ENCODE assay signal across 16 mouse cellular contexts in the genomic region with DNA sequence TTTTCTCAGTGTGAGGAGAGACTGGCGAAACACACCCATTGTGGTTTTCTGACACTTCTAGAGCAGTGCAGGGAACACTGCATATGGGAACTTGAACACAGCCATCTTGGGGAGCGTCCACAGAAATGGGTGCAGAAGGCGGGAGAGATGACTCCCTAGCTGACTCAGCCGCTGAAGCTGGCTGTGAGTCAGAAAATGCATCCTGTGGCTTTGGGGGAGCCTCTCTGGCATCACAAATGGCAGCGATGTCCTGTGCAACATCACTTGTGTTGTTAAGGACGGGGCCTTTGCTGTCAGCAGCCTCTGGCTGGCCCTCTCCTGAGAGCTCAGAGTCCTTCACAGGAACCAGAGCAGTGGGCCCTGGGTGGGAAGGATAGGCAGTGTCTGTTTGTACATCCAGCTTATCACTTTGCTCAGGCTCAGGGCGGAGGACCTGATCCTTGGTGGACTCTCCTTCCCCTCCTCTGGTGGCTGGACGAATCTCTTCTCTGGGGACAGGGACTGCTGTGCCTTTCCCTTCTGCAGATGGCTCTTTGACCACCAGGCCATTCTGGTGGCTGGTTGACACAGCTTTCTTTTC.
A peak's percentile ranks its signal among the peaks of the same experiment; 100 is the strongest.
DNase-seq lines count a peak whose midpoint lies in the region; ATAC-seq lines count a peak whose summit lies in the region.
"Had no signal": no experiment of that assay in that cellular context is flagged by ENCODE, and none has a peak within 500 bp of the region (broad histone marks: within the 10 kb centered on the region; RNA-seq: fewer than 3 reads in every experiment).

No protein-coding gene starts in this region.

- peaks cover 5% of the 10 kb centered on the region; the same call in 1 of the 2 replicates for H3K4me1 ChIP-seq in heart, embryonic 12.5 days (replicated peaks)
- peaks cover 14% of the 10 kb centered on the region for H3K4me1 ChIP-seq in limb, embryonic 10.5 days

- H3K9me3 ChIP-seq in heart, embryonic 12.5 days (replicated peaks), result no peaks in the 10 kb centered on the region
- H3K9me3 ChIP-seq in limb, embryonic 10.5 days (replicated peaks), result no peaks in the 10 kb centered on the region
- H3K9me3 ChIP-seq: hindbrain, embryonic 10.5 days; kidney, embryonic 15.5 days; limb, embryonic 12.5 days had no signal

- no peak for ATAC-seq in heart, embryonic 12.5 days (ENCODE audit: insufficient number of reproducible peaks, low FRiP score)
- ATAC-seq in CD4-positive, CD25-positive, alpha-beta regulatory T cell, adult 4 months, result peak; percentile 2
- 0 out of 2 replicates have a peak, but pooled peaks have one; percentile 4 for ATAC-seq in megakaryocyte, adult 5-6 weeks (ENCODE audit: poor library complexity, severe bottlenecking)
- ATAC-seq in cerebellum, adult (ENCODE audit: insufficient number of reproducible peaks, low FRiP score, low TSS enrichment), result no peak

- H3K36me3 ChIP-seq in heart, embryonic 12.5 days, result no peaks in the 10 kb centered on the region
- H3K36me3 ChIP-seq in limb, embryonic 10.5 days, result no peaks in the 10 kb centered on the region
- H3K36me3 ChIP-seq: hindbrain, embryonic 10.5 days; kidney, embryonic 15.5 days; limb, embryonic 12.5 days had no signal

- no peak overlapping the region for H3K4me3 ChIP-seq in heart, embryonic 12.5 days
- H3K4me3 ChIP-seq in limb, embryonic 10.5 days, result no peak overlapping the region
- H3K4me3 ChIP-seq: erythroblast, embryonic 14.5 days; hindbrain, embryonic 10.5 days; kidney, embryonic 15.5 days; limb, embryonic 12.5 days had no signal

- H3K27me3 ChIP-seq in heart, embryonic 12.5 days (replicated peaks), result peaks cover 37% of the 10 kb centered on the region
- H3K27me3 ChIP-seq in limb, embryonic 10.5 days (ENCODE audit: low read depth, poor library complexity, severe bottlenecking), result peaks cover 55% of the 10 kb centered on the region

- H3K9ac ChIP-seq in heart, embryonic 12.5 days, result no peak overlapping the region
- H3K9ac ChIP-seq: kidney, embryonic 15.5 days; limb, embryonic 12.5 days had no signal

- H3K27ac ChIP-seq in heart, embryonic 12.5 days (ENCODE audit: poor library complexity, severe bottlenecking), result no peak overlapping the region
- no peak overlapping the region for H3K27ac ChIP-seq in limb, embryonic 10.5 days
- H3K27ac ChIP-seq: hindbrain, embryonic 10.5 days; kidney, embryonic 15.5 days; limb, embryonic 12.5 days; stomach, postnatal 0 days had no signal

- H3K4me2 ChIP-seq in heart, embryonic 12.5 days, result no peak overlapping the region
- H3K4me2 ChIP-seq: heart, embryonic 11.5 days; kidney, embryonic 15.5 days; limb, embryonic 12.5 days had no signal

- 51% methylated on average over 8 of the region's 8 CpGs for WGBS in heart, embryonic 12.5 days
- WGBS in limb, embryonic 10.5 days, result 74% methylated on average over 8 of the region's 8 CpGs

- peak; percentile 74 for DNase-seq in heart, adult 11 months
- DNase-seq in induced T-regulatory cell, adult 2 months (ENCODE audit: low read depth), result peak; percentile 83
- no peak for DNase-seq in testis, postnatal 10 days (ENCODE audit: low spot score)
- DNase-seq in limb, embryonic 10.5 days (ENCODE audit: low spot score), result no peak
- DNase-seq: cerebellum, postnatal 14 days; gastrocnemius, postnatal 14 days had no signal

Comparison
In these comparisons a context has a peak if more than half of its experiments do, and no peak if none do; other contexts are left out.
1. DNase-seq: peak in heart, adult 11 months (single experiment) and induced T-regulatory cell, adult 2 months (single experiment); none in testis, postnatal 10 days (single experiment) and limb, embryonic 10.5 days (single experiment).
2. ATAC-seq: peak in CD4-positive, CD25-positive, alpha-beta regulatory T cell, adult 4 months (single experiment) and megakaryocyte, adult 5-6 weeks (single experiment); none in heart, embryonic 12.5 days (single experiment) and cerebellum, adult (single experiment).